Mouse (Mus musculus) myocyte (in vitro differentiated cells): ENCODE data around the gene Lbx1.

Experiments
- E2F4 ChIP-seq: IDR thresholded peaks from one replicate; pipeline ENCODE4 v1.6.1; 2011; ENCODE audit warnings: mild to moderate bottlenecking, control low read depth, moderate library complexity; ENCODE audit not compliant: insufficient read depth
- MYOG ChIP-seq, 3 experiments: IDR thresholded peaks; one replicate each; pipeline ENCODE4 v1.6.1; 2011; ENCODE audit warnings: control low read depth in 2 of 3, low read depth in 2 of 3, mild to moderate bottlenecking in 2 of 3; ENCODE audit not compliant: insufficient read length in 2 of 3, control insufficient read depth in 1 of 3, insufficient read depth in 1 of 3
- POLR2A ChIP-seq: IDR thresholded peaks from one replicate; pipeline ENCODE4 v1.6.1; 2011; ENCODE audit warnings: low read depth, mild to moderate bottlenecking, control low read depth, moderate library complexity; ENCODE audit not compliant: insufficient read length
- POLR2AphosphoS2 ChIP-seq: IDR thresholded peaks from one replicate; pipeline ENCODE4 v1.6.1; 2011; ENCODE audit warnings: low read depth, control low read depth; ENCODE audit not compliant: insufficient read length
- REST ChIP-seq: IDR thresholded peaks from one replicate; pipeline ENCODE4 v1.6.1; 2011; ENCODE audit warnings: mild to moderate bottlenecking, control low read depth, moderate library complexity; ENCODE audit not compliant: insufficient read depth, insufficient read length

DNA sequence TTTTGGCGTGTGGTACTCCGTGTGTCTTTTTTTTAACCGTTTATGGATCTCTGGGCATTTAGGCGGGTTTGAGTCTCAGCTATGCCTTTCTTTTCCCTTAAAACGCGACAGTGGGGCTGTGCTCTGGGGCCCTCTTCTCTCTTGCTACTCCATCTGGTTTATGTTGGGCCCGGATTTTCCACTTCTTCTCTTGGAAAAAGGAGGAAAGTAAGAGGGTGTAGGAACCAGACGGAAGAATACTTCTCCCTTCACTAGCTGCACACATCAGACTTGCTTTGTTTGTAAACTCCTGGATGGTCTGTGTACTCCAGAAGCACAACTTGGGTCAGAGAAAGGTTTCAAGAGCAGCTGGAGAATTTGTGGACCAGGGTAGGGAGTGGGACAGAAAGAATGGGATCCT lies 1.5 kb upstream of the Lbx1 start:
- TF ChIP-seq REST (no peak), MYOG (IDR thresholded peaks at IDR 0.05; ENCODE audit: control insufficient read depth in 1 of 3, insufficient read depth in 1 of 3, insufficient read length in 2 of 3, low read depth in 2 of 3) (no peak), POLR2A (no peak), E2F4 (no peak), POLR2AphosphoS2 (no peak)
